Mouse (Mus musculus): ENCODE measurements around the gene Tfe3. TPM values are rescaled to one million over a fixed set of nuclear protein-coding genes. Genes with fewer than 3 reads are reported as not detected.
A peak's percentile ranks its signal among the peaks of the same experiment; 100 is the strongest.

The Tfe3 gene
- polyA plus RNA-seq, 1 experiment from 2014 or later, result 25.8 TPM

DNA sequence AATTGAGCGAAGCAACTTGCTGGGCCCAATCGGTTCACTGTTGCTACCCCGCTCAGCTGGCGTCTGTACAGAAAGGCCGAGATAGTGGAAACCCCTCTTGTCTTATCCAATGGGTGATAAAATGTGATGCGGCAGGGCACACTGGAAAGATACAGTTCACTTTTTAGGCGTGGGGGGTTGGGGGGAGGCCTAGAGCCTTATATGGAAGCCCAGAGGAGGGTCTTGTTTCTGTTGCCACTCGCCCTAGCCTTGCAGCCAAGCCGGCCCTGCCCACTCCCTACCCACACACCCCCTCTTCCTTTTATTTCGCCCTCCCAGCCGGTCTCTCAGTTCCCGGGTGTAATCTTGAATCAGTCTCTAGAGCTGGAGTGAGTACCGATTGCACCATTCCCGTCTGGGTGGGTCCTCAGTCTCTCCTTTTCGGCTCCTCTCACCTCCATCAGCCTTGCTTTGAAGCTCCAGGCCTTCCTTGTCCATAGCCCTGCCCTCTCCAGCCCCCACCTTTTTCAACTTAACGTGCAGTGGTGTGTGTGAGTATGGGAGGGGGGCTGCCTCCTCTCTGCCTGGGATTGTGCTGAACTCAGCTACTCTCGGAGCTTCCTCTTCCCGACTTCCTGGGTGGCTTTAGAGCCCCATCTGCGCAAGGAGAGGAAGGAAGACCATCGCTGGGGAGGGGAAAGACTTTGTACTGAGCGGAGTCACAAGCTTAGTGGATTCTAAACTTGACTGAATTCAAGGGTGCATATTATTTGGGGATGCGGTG lies 1.5 kb downstream of the Tfe3 start:
- 24% methylated on average over 22 of the region's 22 CpGs for WGBS
- Histone ChIP-seq H3K4me3 (peak overlapping the region; percentile 62), H3K27ac (replicated peaks) (0 out of 2 replicates have a peak overlapping the region, but pooled peaks have one; percentile 1), H3K36me3 (peaks cover 16% of the 10 kb centered on the region), H3K4me2 (peak overlapping the region; percentile 68), H3K9me3 (no peaks in the 10 kb centered on the region), H3K9ac (peak overlapping the region; percentile 75), H3K4me1 (replicated peaks) (peaks cover 28% of the 10 kb centered on the region), H3K27me3 (no peaks in the 10 kb centered on the region)
- 0 out of 2 replicates have a peak, but pooled peaks have one; percentile 10 for ATAC-seq (ENCODE audit: low read depth)

GRCm38 (mm10) chrX:7764657-7765280 lies 2.4 kb downstream of the Tfe3 start:
- Histone ChIP-seq H3K36me3 (peaks cover 26% of the 10 kb centered on the region), H3K4me3 (peak overlapping the region; percentile 62), H3K27me3 (no peaks in the 10 kb centered on the region), H3K9me3 (no peaks in the 10 kb centered on the region), H3K27ac (replicated peaks) (no peak overlapping the region), H3K9ac (peak overlapping the region; percentile 75), H3K4me2 (peak overlapping the region; percentile 68), H3K4me1 (replicated peaks) (peaks cover 28% of the 10 kb centered on the region)
- no peak for ATAC-seq (ENCODE audit: low read depth)
- 19% methylated on average over 9 of the region's 9 CpGs for WGBS

GRCm38 (mm10) chrX:7765281-7765670 lies 2.9 kb downstream of the Tfe3 start:
- Histone ChIP-seq H3K27me3 (no peaks in the 10 kb centered on the region), H3K4me3 (peak overlapping the region; percentile 62), H3K36me3 (peaks cover 30% of the 10 kb centered on the region), H3K9me3 (no peaks in the 10 kb centered on the region), H3K4me1 (replicated peaks) (peaks cover 28% of the 10 kb centered on the region), H3K4me2 (peak overlapping the region; percentile 68), H3K27ac (replicated peaks) (no peak overlapping the region), H3K9ac (peak overlapping the region; percentile 75)
- 16% methylated on average over 13 of the region's 13 CpGs for WGBS
- ATAC-seq (ENCODE audit: low read depth), result no peak

DNA sequence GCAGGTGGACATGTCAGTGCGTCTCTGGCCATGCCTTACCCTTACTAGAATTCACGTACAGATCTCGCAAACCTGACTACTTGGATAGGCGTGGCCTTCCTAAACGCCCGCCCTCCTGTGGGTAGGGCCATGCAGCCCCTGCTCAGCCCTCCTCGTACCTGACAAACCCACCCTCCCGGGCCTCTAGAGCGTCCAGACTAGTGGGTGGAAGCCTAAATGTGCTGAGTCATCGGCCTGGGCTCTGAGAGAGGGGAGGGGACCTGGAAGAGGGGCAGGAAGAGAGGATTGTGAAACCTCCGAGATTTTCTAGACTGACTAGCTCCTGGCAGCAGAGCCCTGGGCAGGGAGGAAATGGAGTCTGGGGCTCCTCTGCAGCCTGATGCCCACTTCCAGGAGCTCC lies 3.4 kb downstream of the Tfe3 start:
- Histone ChIP-seq H3K9ac (peak overlapping the region; percentile 75), H3K9me3 (no peaks in the 10 kb centered on the region), H3K36me3 (peaks cover 34% of the 10 kb centered on the region), H3K27me3 (no peaks in the 10 kb centered on the region), H3K4me2 (peak overlapping the region; percentile 68), H3K4me1 (replicated peaks) (peaks cover 28% of the 10 kb centered on the region), H3K27ac (replicated peaks) (no peak overlapping the region), H3K4me3 (peak overlapping the region; percentile 62)
- no peak for ATAC-seq (ENCODE audit: low read depth)
- WGBS, result 15% methylated on average over 11 of the region's 11 CpGs

- no peak overlapping the region for H3K9ac ChIP-seq
- WGBS, result 89% methylated on average over 7 of the region's 7 CpGs
- H3K27me3 ChIP-seq, result no peaks in the 10 kb centered on the region
- no peak for ATAC-seq (ENCODE audit: low read depth)
- peaks cover 57% of the 10 kb centered on the region for H3K36me3 ChIP-seq
- H3K4me2 ChIP-seq, result no peak overlapping the region
- no peak overlapping the region for H3K4me3 ChIP-seq
- H3K9me3 ChIP-seq, result no peaks in the 10 kb centered on the region
- H3K27ac ChIP-seq (replicated peaks), result no peak overlapping the region
- peaks cover 16% of the 10 kb centered on the region for H3K4me1 ChIP-seq (replicated peaks)
Observed at GRCm38 (mm10) chrX:7769302-7770017, 7.1 kb downstream of the Tfe3 start.

DNA sequence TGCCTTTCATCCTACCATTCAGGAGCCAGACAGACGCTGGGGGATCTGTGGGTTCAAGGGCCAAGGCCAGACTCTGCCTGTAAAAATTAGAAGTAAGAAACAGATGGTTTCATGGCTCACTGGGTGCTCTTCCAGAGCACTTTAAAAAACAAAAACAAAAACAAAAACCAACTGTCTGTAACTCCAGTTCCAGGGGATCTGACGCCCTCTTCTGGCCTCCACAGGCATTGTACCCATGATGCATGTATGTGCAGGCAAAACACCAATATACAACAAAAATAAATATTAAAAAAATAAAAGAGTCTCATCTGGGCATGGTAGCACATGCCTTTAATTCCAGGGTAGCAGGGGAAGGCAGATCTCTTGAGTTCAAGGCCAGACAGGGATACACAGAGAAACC lies 10.4 kb downstream of the Tfe3 start:
- H3K4me2 ChIP-seq, result no peak overlapping the region
- no peak overlapping the region for H3K9ac ChIP-seq
- no peak overlapping the region for H3K27ac ChIP-seq (replicated peaks)
- H3K27me3 ChIP-seq, result no peaks in the 10 kb centered on the region
- H3K9me3 ChIP-seq, result no peaks in the 10 kb centered on the region
- H3K36me3 ChIP-seq, result peaks cover 51% of the 10 kb centered on the region
- H3K4me3 ChIP-seq, result no peak overlapping the region
- no peaks in the 10 kb centered on the region for H3K4me1 ChIP-seq (replicated peaks)
- WGBS, result 55% methylated on average over 2 of the region's 2 CpGs
- ATAC-seq (ENCODE audit: low read depth), result no peak

GRCm38 (mm10) chrX:7775501-7776205 lies 13.3 kb downstream of the Tfe3 start:
- no peak overlapping the region for H3K4me2 ChIP-seq
- 74% methylated on average over 9 of the region's 9 CpGs for WGBS
- no peak for ATAC-seq (ENCODE audit: low read depth)

DNA sequence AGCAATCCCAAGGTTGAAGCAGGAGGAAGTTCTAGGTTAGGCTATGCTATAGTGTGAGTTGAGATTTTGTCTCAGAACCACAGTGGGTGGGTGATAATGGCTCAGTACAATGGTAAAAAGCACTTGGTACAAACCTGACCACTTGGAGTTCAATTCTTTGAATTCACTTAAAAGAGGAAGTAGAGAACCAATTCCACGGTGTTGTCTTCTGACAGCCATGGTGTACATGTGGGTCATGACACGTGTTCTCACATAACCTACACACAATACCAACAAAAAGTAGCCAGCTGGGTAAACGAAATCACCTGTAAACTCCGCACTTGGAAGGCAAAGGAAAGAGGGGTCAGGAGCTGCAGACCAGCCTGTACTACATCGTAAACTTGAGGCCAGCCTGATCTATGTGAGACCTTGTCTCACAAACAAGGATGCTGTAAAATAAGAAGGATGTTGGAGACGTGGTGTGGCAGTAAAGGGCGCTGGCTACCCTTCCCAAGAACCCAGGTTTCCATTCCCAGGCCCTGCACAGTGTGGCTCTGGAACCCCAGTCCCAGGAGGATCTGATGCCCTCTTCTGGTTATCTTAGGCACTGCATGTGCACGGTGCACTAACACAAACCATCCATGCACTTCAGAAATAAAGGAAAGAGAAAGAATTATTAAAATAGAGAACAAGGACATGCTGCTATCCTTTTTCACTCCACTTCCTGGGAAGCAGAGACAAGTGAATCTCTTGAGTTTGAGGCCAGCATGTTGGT lies 14.1 kb downstream of the Tfe3 start:
- ATAC-seq (ENCODE audit: low read depth), result peak; percentile 72
- H3K4me1 ChIP-seq (replicated peaks), result no peaks in the 10 kb centered on the region
- no peak overlapping the region for H3K27ac ChIP-seq (replicated peaks)
- H3K36me3 ChIP-seq, result peaks cover 20% of the 10 kb centered on the region
- no peak overlapping the region for H3K4me3 ChIP-seq
- H3K27me3 ChIP-seq, result no peaks in the 10 kb centered on the region
- WGBS, result 51% methylated on average over 8 of the region's 8 CpGs
- no peak overlapping the region for H3K9ac ChIP-seq
- no peak overlapping the region for H3K4me2 ChIP-seq
- H3K9me3 ChIP-seq, result no peaks in the 10 kb centered on the region

More at GRCm38 (mm10) chrX:7775501-7776205, 13.3 kb downstream of the Tfe3 start:
- H3K9me3 ChIP-seq, result no peaks in the 10 kb centered on the region
- H3K27ac ChIP-seq (replicated peaks), result no peak overlapping the region
- H3K36me3 ChIP-seq, result peaks cover 24% of the 10 kb centered on the region
- no peak overlapping the region for H3K4me3 ChIP-seq
- H3K27me3 ChIP-seq, result no peaks in the 10 kb centered on the region
- H3K4me1 ChIP-seq (replicated peaks), result no peaks in the 10 kb centered on the region
- H3K9ac ChIP-seq, result no peak overlapping the region

DNA sequence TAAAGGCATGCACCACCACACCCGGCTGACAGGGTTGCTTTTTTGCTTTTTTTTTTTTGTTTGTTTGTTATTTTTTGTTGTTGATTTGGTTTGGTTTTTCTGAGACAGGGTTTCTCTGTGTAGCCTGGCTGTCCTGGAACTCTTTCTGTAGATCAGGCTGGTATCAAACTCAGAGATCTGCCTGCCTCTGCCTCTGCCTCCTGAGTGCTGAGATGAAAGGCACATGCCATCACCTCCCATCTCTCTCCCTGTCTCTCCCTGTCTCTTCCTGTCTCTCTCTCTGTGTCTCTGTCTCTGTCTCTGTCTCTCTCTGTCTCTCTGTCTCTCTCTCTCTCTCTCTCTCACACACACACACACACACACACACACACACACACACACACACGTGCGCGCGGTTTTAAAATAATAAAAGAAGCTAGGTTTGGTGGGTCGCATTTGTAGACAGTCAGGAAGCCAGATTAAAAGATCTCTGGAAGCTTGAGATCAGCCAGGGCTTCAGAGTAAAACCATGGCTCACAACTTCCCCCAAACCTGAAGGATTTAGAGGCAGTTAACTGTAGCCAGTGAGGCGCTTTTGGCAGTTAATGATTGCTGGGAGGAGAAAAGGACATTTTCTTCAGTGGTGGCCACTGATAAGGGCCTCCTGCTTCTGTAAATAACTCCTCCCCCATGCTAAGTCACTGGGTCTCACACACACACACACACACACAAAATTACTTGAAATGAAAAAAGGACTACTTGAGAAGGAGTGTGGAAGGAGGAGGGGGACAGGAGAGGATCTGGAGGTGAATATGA lies 16.3 kb downstream of the Tfe3 start:
- Histone ChIP-seq H3K4me1 (replicated peaks) (no peaks in the 10 kb centered on the region), H3K27ac (replicated peaks) (no peak overlapping the region), H3K36me3 (peaks cover 5% of the 10 kb centered on the region), H3K27me3 (no peaks in the 10 kb centered on the region), H3K9me3 (no peaks in the 10 kb centered on the region), H3K9ac (no peak overlapping the region), H3K4me3 (no peak overlapping the region), H3K4me2 (no peak overlapping the region)
- 60% methylated on average over 7 of the region's 7 CpGs for WGBS
- ATAC-seq (ENCODE audit: low read depth), result no peak

DNA sequence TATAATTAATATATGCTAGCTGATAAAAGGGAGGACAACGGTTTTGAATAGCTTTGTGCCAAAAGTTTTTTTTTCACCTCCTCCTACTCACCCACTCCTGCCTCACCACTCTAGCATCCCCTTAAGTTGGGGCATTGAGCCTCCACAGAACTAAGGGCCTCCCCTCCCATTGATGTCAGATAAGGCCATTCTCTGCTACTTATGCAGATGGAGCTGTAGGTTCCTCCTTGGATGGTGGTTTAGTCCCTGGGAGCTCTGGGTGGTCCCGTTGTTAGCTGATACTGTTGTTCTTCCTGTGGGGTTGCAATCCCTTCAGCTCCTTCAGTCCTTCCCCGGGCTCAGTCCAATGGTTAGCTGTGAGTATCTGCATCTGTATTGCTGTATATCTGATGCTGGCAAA lies 16.9 kb downstream of the Tfe3 start:
- Histone ChIP-seq H3K4me2 (no peak overlapping the region), H3K9me3 (no peaks in the 10 kb centered on the region), H3K27me3 (no peaks in the 10 kb centered on the region), H3K36me3 (no peaks in the 10 kb centered on the region), H3K4me1 (replicated peaks) (no peaks in the 10 kb centered on the region), H3K27ac (replicated peaks) (no peak overlapping the region), H3K4me3 (no peak overlapping the region), H3K9ac (no peak overlapping the region)
- no peak for ATAC-seq (ENCODE audit: low read depth)
- WGBS, result 21% methylated on average over 3 of the region's 3 CpGs
